Mouse (Mus musculus) limb, embryonic 14.5 days (tissue): Measurements from ENCODE around the gene Prkag2. TPM values are rescaled to one million over a fixed set of nuclear protein-coding genes. Genes with fewer than 3 reads are reported as not detected.

Source experiments
- ATAC-seq: fragments of 200-750 bp; cut with Nextera tagmentation; 2 replicates; pipeline ENCODE4 v1.8.0; 2017; ENCODE audit warnings: low read depth, moderate number of reproducible peaks, moderate TSS enrichment; ENCODE audit not compliant: low FRiP score
- DNase-seq: peaks from one replicate; pipeline ENCODE4 v3.0.0-alpha.2; 2015; ENCODE audit warnings: low spot score
- H3K27ac ChIP-seq: fragments of 300-500 bp; sonication (generic); replicated peaks from 2 replicates; pipeline ENCODE4 v1.5.1; 2014; ENCODE audit warnings: low read depth, mild to moderate bottlenecking, low read length, moderate library complexity, mixed read lengths
- H3K27me3 ChIP-seq: fragments of 300-500 bp; sonication (generic); 2 replicates; pipeline ENCODE4 v1.6.1; 2014; ENCODE audit warnings: low read length, mixed read lengths; ENCODE audit not compliant: control insufficient read depth, insufficient read depth
- H3K36me3 ChIP-seq: fragments of 300-500 bp; sonication (generic); 2 replicates; pipeline ENCODE4 v1.6.1; 2014; ENCODE audit warnings: mild to moderate bottlenecking, low read length, moderate library complexity, mixed read lengths; ENCODE audit not compliant: control insufficient read depth, insufficient read depth
- H3K4me1 ChIP-seq: fragments of 300-500 bp; sonication (generic); 2 replicates; pipeline ENCODE4 v1.6.1; 2014; ENCODE audit warnings: antibody characterized with exemption, low read length, mixed read lengths; ENCODE audit not compliant: control insufficient read depth, insufficient read depth
- H3K4me2 ChIP-seq: fragments of 300-500 bp; sonication (generic); replicated peaks from 2 replicates; pipeline ENCODE4 v1.6.1; 2014; ENCODE audit warnings: low read depth, mild to moderate bottlenecking, low read length, moderate library complexity; ENCODE audit not compliant: severe bottlenecking
- H3K4me3 ChIP-seq: fragments of 300-500 bp; sonication (generic); replicated peaks from 2 replicates; pipeline ENCODE4 v1.5.1; 2014; ENCODE audit warnings: low read length
- H3K9ac ChIP-seq: fragments of 300-500 bp; sonication (generic); 2 replicates; pipeline ENCODE4 v1.6.1; 2014; ENCODE audit warnings: mild to moderate bottlenecking, low read depth, low read length, moderate library complexity; ENCODE audit not compliant: severe bottlenecking
- H3K9me3 ChIP-seq: fragments of 300-500 bp; sonication (generic); 2 replicates; pipeline ENCODE4 v1.6.1; 2016; ENCODE audit warnings: low read length; ENCODE audit not compliant: control insufficient read depth
- POLR2A ChIP-seq: fragments of 200-500 bp; IDR thresholded peaks from 2 replicates; pipeline ENCODE4 v1.8.0; 2012; ENCODE audit warnings: inconsistent platforms, mild to moderate bottlenecking, moderate library complexity, borderline replicate concordance; ENCODE audit not compliant: insufficient read depth, insufficient read length; ENCODE audit errors: extremely low read depth
- WGBS: fragments of 180-500 bp; shearing (Covaris S2); extraction: QIAGEN DNeasy Blood & Tissue Kit; methylation state at CpG from one replicate; pipeline ENCODE4 v1.1.7; 2014; 5-methylcytosine and 5-hydroxymethylcytosine counted together
- polyA plus RNA-seq, 2 experiments: library from polyadenylated mRNA; depleted of rRNA in 1 of 2; stranded (reverse) in 1 of 2; unstranded in 1 of 2; fragments of >200 nt; fragmentation: Nextera tagmentation in 1 of 2; extraction: Ambion mirVana in 1 of 2; gene quantifications; 2 replicates each; pipeline versions ENCODE4 v1.2.1 to v1.2.3; 2012 to 2014

Prkag2 gene
- polyA plus RNA-seq, 2 experiments: 21.3 to 32.6 TPM

DNA sequence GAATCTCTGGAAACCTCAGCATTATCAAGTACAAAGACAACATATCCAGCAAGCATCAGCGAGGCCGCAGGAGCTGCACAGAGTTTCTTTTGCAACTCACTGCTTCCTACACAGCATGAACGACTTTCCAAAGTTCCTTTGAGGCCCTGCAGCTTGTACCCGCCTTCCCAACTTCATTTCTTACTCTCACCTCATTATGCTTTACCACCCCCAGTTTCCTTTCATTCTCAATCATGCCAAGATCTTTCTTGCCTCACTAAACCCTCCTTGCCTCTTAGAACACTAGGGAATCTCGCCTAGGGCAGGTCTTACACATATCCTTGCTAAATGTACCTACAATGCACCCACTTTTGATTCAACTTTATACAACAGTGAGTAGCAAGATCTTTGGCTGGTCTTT lies 266.0 kb downstream of the Prkag2 start:
- H3K4me1 ChIP-seq: peaks cover 10% of the 10 kb centered on the region; the same call in 1 of the 2 replicates
- no peak for TF ChIP-seq POLR2A
- H3K9ac ChIP-seq: no peak overlapping the region
- no peak overlapping the region for H3K4me3 ChIP-seq
- H3K4me2 ChIP-seq: no peak overlapping the region
- no peak overlapping the region for H3K27ac ChIP-seq
- H3K27me3 ChIP-seq: no peaks in the 10 kb centered on the region
- no peaks in the 10 kb centered on the region for H3K9me3 ChIP-seq
- no peaks in the 10 kb centered on the region for H3K36me3 ChIP-seq
- DNase-seq: no peak
- WGBS: 44% methylated on average over 5 of the region's 5 CpGs
- ATAC-seq: no peak

DNA sequence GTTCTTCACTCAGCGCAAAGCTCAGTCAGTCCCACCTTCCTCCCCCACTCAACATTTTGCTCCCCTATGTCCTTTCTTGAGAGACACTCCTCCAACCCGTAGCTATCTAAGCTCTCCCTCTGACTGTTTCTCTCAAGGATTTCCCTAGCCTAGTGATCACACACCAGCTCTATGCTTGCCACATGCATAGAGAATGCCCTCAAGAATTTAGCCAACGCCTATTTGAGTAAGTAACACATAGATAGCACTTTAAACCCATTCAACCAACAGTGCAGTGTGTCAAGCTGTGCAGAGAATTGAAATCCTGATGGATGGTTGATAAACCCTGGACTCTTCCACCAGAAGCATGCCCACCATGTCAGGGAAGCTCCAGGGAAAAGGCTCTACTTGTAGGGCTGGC lies 268.5 kb downstream of the Prkag2 start:
- no peak for TF ChIP-seq POLR2A
- Histone ChIP-seq H3K9ac (no peak overlapping the region), H3K27me3 (no peaks in the 10 kb centered on the region), H3K4me3 (no peak overlapping the region), H3K4me2 (no peak overlapping the region), H3K36me3 (no peaks in the 10 kb centered on the region), H3K27ac (no peak overlapping the region), H3K9me3 (no peaks in the 10 kb centered on the region), H3K4me1 (peaks cover 7% of the 10 kb centered on the region; the same call in 1 of the 2 replicates)
- WGBS: 91% methylated on average over 3 of the region's 3 CpGs
- DNase-seq (no peak), ATAC-seq (no peak)

DNA sequence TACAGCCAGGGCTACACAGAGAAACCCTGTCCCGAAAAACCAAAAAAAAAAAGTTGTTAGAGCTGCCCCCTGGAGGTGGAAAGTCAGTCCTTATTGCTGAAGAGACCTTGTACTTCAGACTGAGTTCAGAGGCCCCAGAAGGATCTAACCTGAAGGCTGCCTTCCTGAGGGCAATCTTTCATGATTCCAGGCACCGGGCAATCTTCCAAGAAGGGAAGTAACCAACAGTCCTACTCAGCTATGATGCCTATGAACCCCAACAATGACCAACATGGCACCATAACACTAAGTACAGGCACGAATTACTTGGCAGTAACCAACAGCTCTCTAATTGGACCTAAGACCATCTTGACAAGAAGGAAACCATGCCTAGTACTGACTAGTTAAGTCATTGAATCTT lies 272.0 kb downstream of the Prkag2 start:
- ATAC-seq: no peak
- peaks cover 11% of the 10 kb centered on the region for H3K4me1 ChIP-seq
- no peak for DNase-seq
- H3K9me3 ChIP-seq: no peaks in the 10 kb centered on the region
- no peak overlapping the region for H3K9ac ChIP-seq
- no peak for TF ChIP-seq POLR2A
- H3K27ac ChIP-seq: no peak overlapping the region
- H3K27me3 ChIP-seq: no peaks in the 10 kb centered on the region
- 93% methylated on average over 3 of the region's 3 CpGs for WGBS
- no peak overlapping the region for H3K4me3 ChIP-seq
- no peak overlapping the region for H3K4me2 ChIP-seq
- H3K36me3 ChIP-seq: no peaks in the 10 kb centered on the region

- no peak for DNase-seq
- no peaks in the 10 kb centered on the region for H3K27me3 ChIP-seq
- H3K9ac ChIP-seq: no peak overlapping the region
- no peak for ATAC-seq
- no peak overlapping the region for H3K4me2 ChIP-seq
- peaks cover 11% of the 10 kb centered on the region for H3K4me1 ChIP-seq
- no peak overlapping the region for H3K27ac ChIP-seq
- H3K9me3 ChIP-seq: no peaks in the 10 kb centered on the region
- no peak overlapping the region for H3K4me3 ChIP-seq
- WGBS: 88% methylated on average over 2 of the region's 2 CpGs
- TF ChIP-seq POLR2A: no peak
- H3K36me3 ChIP-seq: no peaks in the 10 kb centered on the region
Measured at GRCm38 (mm10) chr5:24827173-24827572, 273.3 kb downstream of the Prkag2 start.

DNA sequence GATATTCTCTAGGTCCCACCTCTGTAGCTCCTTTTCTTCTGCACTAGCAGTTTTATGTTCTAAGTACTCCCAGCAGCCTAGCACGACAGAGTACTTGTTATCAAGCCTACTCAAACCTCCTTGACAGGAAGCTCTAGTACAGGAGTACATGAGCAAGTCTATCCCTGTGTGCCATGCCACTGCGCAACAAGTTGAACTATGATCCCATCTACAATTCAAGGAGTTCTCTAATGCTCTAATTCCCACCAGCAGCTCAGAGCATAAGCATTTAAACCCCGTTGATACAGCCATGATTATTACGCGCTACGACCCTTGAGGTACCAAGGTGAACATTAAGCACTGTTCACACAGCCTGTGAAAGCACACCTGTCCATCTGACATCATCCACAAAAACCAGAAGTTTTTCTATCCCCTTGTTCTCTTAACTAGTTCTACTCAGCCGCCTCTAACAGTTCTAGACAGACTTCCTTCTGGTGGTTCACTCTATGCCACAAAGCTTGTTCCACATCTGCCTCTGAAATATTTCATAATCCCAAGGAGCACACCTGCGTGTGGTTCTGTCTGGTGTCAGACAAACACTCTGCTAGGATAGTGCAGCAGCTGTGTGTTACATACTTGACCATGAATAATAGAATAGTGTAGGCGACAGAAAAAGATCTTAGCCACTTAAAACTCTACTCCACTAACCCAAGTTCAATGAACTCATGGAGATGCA lies 274.2 kb downstream of the Prkag2 start:
- DNase-seq (no peak), ATAC-seq (no peak)
- 79% methylated on average over 9 of the region's 9 CpGs for WGBS
- no peaks in the 10 kb centered on the region for H3K36me3 ChIP-seq
- H3K9me3 ChIP-seq: no peaks in the 10 kb centered on the region
- H3K4me3 ChIP-seq: no peak overlapping the region
- no peak overlapping the region for H3K9ac ChIP-seq
- TF ChIP-seq POLR2A: no peak
- H3K27me3 ChIP-seq: no peaks in the 10 kb centered on the region
- peaks cover 13% of the 10 kb centered on the region for H3K4me1 ChIP-seq
- H3K4me2 ChIP-seq: no peak overlapping the region
- no peak overlapping the region for H3K27ac ChIP-seq
